Mouse (Mus musculus) cerebellum, adult 2 months (tissue): ENCODE measurements around the gene Piezo1.

Experiments
- CTCF ChIP-seq: fragments of 200-500 bp; IDR thresholded peaks from 2 replicates; pipeline ENCODE4 v1.5.1; 2011; ENCODE audit warnings: low read depth, mild to moderate bottlenecking, control low read depth, low read length, moderate library complexity, borderline replicate concordance; ENCODE audit not compliant: insufficient read depth
- POLR2A ChIP-seq: fragments of 200-500 bp; IDR thresholded peaks from 2 replicates; pipeline ENCODE4 v1.6.1; 2011; ENCODE audit warnings: low read length, control low read depth, borderline replicate concordance; ENCODE audit not compliant: insufficient read depth

DNA sequence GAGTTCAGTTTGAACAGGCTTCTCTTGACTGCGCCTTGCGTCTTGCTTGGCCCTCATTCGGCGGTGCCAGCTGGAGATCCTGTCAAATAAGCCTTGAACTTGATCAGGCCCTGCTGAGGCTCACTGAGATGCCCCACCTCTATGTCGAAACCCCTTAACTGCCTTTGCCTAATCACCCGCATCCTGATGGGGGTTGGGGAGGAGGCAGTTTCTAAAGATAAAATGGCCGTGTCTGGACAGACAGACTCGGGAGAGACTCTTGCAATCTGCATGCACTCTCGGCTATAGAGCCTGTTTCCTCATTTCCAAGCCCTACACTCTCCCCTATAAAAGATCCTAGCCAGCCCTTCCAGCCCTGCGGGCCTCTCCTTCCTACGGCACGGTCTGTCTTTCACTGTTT lies 42.1 kb upstream of the Piezo1 start:
- TF ChIP-seq POLR2A (no peak), CTCF (no peak)
